ENCODE assay signal across 8 mouse cellular contexts in the genomic region with DNA sequence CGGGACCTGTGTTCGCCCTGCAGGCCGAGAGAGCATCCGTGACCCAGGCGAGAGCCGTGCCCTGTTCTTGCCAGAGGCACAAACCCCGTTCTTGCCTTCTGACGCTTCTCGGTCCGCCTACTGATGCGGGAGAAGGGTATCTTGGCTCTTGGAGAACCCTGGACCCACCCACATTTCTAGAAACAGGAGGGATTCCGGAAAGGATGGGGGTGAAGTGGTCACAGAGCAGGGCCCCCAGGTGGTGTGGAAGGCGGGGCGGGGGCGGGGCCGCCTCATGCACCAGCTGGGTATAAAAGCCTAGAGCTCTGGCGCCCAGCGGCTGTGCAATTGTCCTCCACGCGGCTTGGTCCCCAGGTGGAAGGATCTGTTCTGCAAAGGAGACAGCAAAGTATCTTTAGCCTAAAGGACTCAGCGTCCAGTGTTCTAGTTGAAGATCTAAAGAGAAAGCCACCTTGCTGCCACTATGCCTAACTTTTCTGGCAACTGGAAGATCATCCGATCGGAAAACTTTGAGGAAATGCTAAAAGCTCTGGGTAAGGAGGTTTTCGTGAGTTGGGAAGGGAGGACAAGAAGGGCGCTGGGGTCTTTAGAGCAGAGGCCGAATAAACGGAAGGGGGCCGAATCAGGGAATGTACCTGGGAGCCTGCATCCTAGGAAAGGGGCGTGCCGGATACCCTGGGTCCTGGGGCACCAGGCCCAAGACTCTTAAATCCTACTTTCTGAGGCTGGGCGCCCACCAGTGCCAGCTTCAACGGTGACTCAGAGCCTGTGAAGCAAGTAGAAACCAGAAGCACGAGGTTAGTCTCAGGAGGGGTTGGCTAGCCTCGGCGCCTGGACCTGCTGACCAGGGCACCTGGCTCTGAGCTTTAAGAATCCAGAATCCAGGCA. TPM values are rescaled to one million over a fixed set of nuclear protein-coding genes. Genes with fewer than 3 reads are reported as not detected.
DNase-seq lines count a peak whose midpoint lies in the region; ATAC-seq and TF ChIP-seq lines count a peak whose summit lies in the region.

Gene Crabp2 (plus strand): TSS at position 289 of the 888 bp plus-strand sequence.

- peaks cover 12% of the 10 kb centered on the region for H3K36me3 ChIP-seq in embryonic facial prominence, embryonic 15.5 days
- H3K36me3 ChIP-seq in limb, embryonic 14.5 days (ENCODE audit: control insufficient read depth, insufficient read depth, low read length), result peaks cover 20% of the 10 kb centered on the region

- H3K9me3 ChIP-seq in embryonic facial prominence, embryonic 15.5 days (replicated peaks), result no peaks in the 10 kb centered on the region
- no peaks in the 10 kb centered on the region for H3K9me3 ChIP-seq in limb, embryonic 14.5 days (ENCODE audit: control insufficient read depth, low read length)

- no peak for ATAC-seq in frontal cortex, adult (ENCODE audit: low TSS enrichment)
- ATAC-seq in embryonic facial prominence, embryonic 15.5 days (ENCODE audit: insufficient number of reproducible peaks, low FRiP score, low TSS enrichment, low read depth), result peak; percentile 22; the same call in 1 of the 2 replicates
- ATAC-seq in limb, embryonic 14.5 days (ENCODE audit: low FRiP score, low read depth), result peak; percentile 49

- WGBS in embryonic facial prominence, embryonic 15.5 days, result 1% methylated on average over 35 of the region's 35 CpGs
- under 1% methylated on average over 35 of the region's 35 CpGs for WGBS in limb, embryonic 14.5 days

- H3K9ac ChIP-seq in embryonic facial prominence, embryonic 15.5 days, result peak within 1 kb of the TSS; percentile 29; the same call in 1 of the 2 replicates
- H3K9ac ChIP-seq in limb, embryonic 14.5 days (ENCODE audit: low read depth, low read length, severe bottlenecking), result peak within 1 kb of the TSS; percentile 67

- no peak for DNase-seq in frontal cortex, adult 2 months (ENCODE audit: extremely low spot score in 1 of 2, low spot score in 1 of 2)
- peak; percentile 54 for DNase-seq in 3T3-L1 (ENCODE audit: low read depth, low spot score)
- peak; percentile 81 for DNase-seq in limb, embryonic 14.5 days (ENCODE audit: low spot score)
- DNase-seq in retina, embryonic 14.5 days (ENCODE audit: low spot score), result peak; percentile 77
- DNase-seq in adipocyte (ENCODE audit: low spot score), result no peak
- DNase-seq in kidney, postnatal 36 days, result no peak

- peak within 1 kb of the TSS; percentile 47 for H3K4me3 ChIP-seq in embryonic facial prominence, embryonic 15.5 days (replicated peaks)
- H3K4me3 ChIP-seq in limb, embryonic 14.5 days (replicated peaks; ENCODE audit: low read length), result peak within 1 kb of the TSS; percentile 57

- H3K4me1 ChIP-seq in embryonic facial prominence, embryonic 15.5 days, result peaks cover 92% of the 10 kb centered on the region
- H3K4me1 ChIP-seq in limb, embryonic 14.5 days (ENCODE audit: control insufficient read depth, insufficient read depth, low read length), result peaks cover 75% of the 10 kb centered on the region

- no peaks in the 10 kb centered on the region for H3K27me3 ChIP-seq in embryonic facial prominence, embryonic 15.5 days
- H3K27me3 ChIP-seq in limb, embryonic 14.5 days (ENCODE audit: control insufficient read depth, insufficient read depth, low read length), result no peaks in the 10 kb centered on the region

- TF ChIP-seq POLR2A in limb, embryonic 14.5 days (IDR thresholded peaks at IDR 0.05; ENCODE audit: borderline replicate concordance, extremely low read depth, insufficient read depth, insufficient read length), result peak; percentile 94; the same call in 1 of the 2 replicates

- H3K4me2 ChIP-seq in embryonic facial prominence, embryonic 15.5 days (replicated peaks), result peak within 1 kb of the TSS; percentile 72
- peak within 1 kb of the TSS; percentile 76 for H3K4me2 ChIP-seq in limb, embryonic 14.5 days (replicated peaks; ENCODE audit: low read depth, low read length, severe bottlenecking)

- H3K27ac ChIP-seq in embryonic facial prominence, embryonic 15.5 days (replicated peaks), result peak within 1 kb of the TSS; percentile 91
- H3K27ac ChIP-seq in limb, embryonic 14.5 days (replicated peaks; ENCODE audit: low read depth, low read length), result peak within 1 kb of the TSS; percentile 88

RNA-seq across cellular contexts. Expression of gene Crabp2, which starts in this region (rescaled TPM):
- polyA plus RNA-seq in frontal cortex, adult 2 months (2012; rRNA removed), result 9.2 and 11.0 TPM in 2 replicates
- polyA plus RNA-seq in embryonic facial prominence, embryonic 15.5 days (2015; fragmentation: Nextera tagmentation; extraction: Ambion mirVana), result 200 and 206 TPM in 2 replicates
- polyA plus RNA-seq in limb, embryonic 14.5 days (2012; rRNA removed), result 176 and 192 TPM in 2 replicates
- 267 and 331 TPM in 2 replicates for polyA plus RNA-seq in limb, embryonic 14.5 days (2014; fragmentation: Nextera tagmentation; extraction: Ambion mirVana)

Comparison
In these comparisons a context has a peak if more than half of its experiments do, and no peak if none do; other contexts are left out.
1. RNA of gene Crabp2 (polyA plus RNA-seq): 176 to 331 TPM in limb, embryonic 14.5 days and 200 to 206 TPM in embryonic facial prominence, embryonic 15.5 days; 9.2 to 11.0 TPM in frontal cortex, adult 2 months; every median in the first group is over 10 times any median in the second.
2. DNase-seq: peak in 3T3-L1 (single experiment), limb, embryonic 14.5 days (single experiment) and retina, embryonic 14.5 days (single experiment); none in frontal cortex, adult 2 months (0 of 2), adipocyte (single experiment) and kidney, postnatal 36 days (0 of 2).